Mouse (Mus musculus): ENCODE measurements at regions not wholly inside any gene's neighbourhood (a gene's known extent, or its start where the extent isn't known, plus 50 kb on each side); places are given as distances from the start of the nearest gene placed in this dataset.
"Not testable (repeated sequence)": the region's sequence is repeated elsewhere in the genome, so short reads cannot be mapped to it uniquely, and the experiment has no call there.

- Histone ChIP-seq H3K79me2 (ENCODE audit: control insufficient read depth, insufficient read depth) (no peaks in the 10 kb centered on the region), H3ac (ENCODE audit: control insufficient read depth, insufficient read length, low read depth) (no peak overlapping the region), H3K79me3 (ENCODE audit: low read depth) (no peaks in the 10 kb centered on the region), H3K36me3 (ENCODE audit: control insufficient read depth, insufficient read depth) (no peaks in the 10 kb centered on the region), H3K27me3 (ENCODE audit: control insufficient read depth, insufficient read depth, insufficient read length) (no peaks in the 10 kb centered on the region), H3K4me3 (ENCODE audit: insufficient read depth, poor library complexity, severe bottlenecking) (no peak overlapping the region)
- TF ChIP-seq FOSL1 (IDR thresholded peaks at IDR 0.05; ENCODE audit: insufficient read depth, low read length, poor library complexity, severe bottlenecking), result no peak
- no peak for TF ChIP-seq USF1 (IDR thresholded peaks at IDR 0.05; ENCODE audit: low read depth)
- no peak for TF ChIP-seq CTCF (IDR thresholded peaks at IDR 0.05; ENCODE audit: control insufficient read depth, insufficient read depth, insufficient read length)
- TF ChIP-seq MAX (IDR thresholded peaks at IDR 0.05), result no peak
- TF ChIP-seq MYOD1 (IDR thresholded peaks at IDR 0.05; ENCODE audit: control insufficient read depth, insufficient read length, low read depth), result no peak
- no peak for TF ChIP-seq CEBPB (IDR thresholded peaks at IDR 0.05; ENCODE audit: low read depth)
- no peak for TF ChIP-seq MYOG (IDR thresholded peaks at IDR 0.05; ENCODE audit: control insufficient read depth, extremely low read depth, insufficient read length)
These were observed 105.7 kb upstream of the Otx2 start for GRCm38 (mm10) chr14:48779327-48779726.

GRCm38 (mm10) chr14:48770832-48771231, 97.2 kb upstream of the Otx2 start:
- H3ac ChIP-seq (ENCODE audit: control insufficient read depth, insufficient read length, low read depth), result no peak overlapping the region
- no peak overlapping the region for H3K4me3 ChIP-seq (ENCODE audit: insufficient read depth, poor library complexity, severe bottlenecking)
- no peaks in the 10 kb centered on the region for H3K36me3 ChIP-seq (ENCODE audit: control insufficient read depth, insufficient read depth)
- H3K79me3 ChIP-seq (ENCODE audit: low read depth), result no peaks in the 10 kb centered on the region
- no peaks in the 10 kb centered on the region for H3K27me3 ChIP-seq (ENCODE audit: control insufficient read depth, insufficient read depth, insufficient read length)
- TF ChIP-seq CEBPB (IDR thresholded peaks at IDR 0.05; ENCODE audit: low read depth) (no peak), MYOG (IDR thresholded peaks at IDR 0.05; ENCODE audit: control insufficient read depth, extremely low read depth, insufficient read length) (no peak), CTCF (IDR thresholded peaks at IDR 0.05; ENCODE audit: control insufficient read depth, insufficient read depth, insufficient read length) (no peak), USF1 (IDR thresholded peaks at IDR 0.05; ENCODE audit: low read depth) (no peak), MYOD1 (IDR thresholded peaks at IDR 0.05; ENCODE audit: control insufficient read depth, insufficient read length, low read depth) (no peak), FOSL1 (IDR thresholded peaks at IDR 0.05; ENCODE audit: insufficient read depth, low read length, poor library complexity, severe bottlenecking) (no peak), MAX (IDR thresholded peaks at IDR 0.05) (no peak)
- no peaks in the 10 kb centered on the region for H3K79me2 ChIP-seq (ENCODE audit: control insufficient read depth, insufficient read depth)

- no peaks in the 10 kb centered on the region for H3K27me3 ChIP-seq (ENCODE audit: control insufficient read depth, insufficient read depth, insufficient read length)
- H3ac ChIP-seq (ENCODE audit: control insufficient read depth, insufficient read length, low read depth), result no peak overlapping the region
- no peak overlapping the region for H3K4me3 ChIP-seq (ENCODE audit: insufficient read depth, poor library complexity, severe bottlenecking)
- TF ChIP-seq MYOD1 (IDR thresholded peaks at IDR 0.05; ENCODE audit: control insufficient read depth, insufficient read length, low read depth) (no peak), CEBPB (IDR thresholded peaks at IDR 0.05; ENCODE audit: low read depth) (no peak)
- no peaks in the 10 kb centered on the region for H3K79me2 ChIP-seq (ENCODE audit: control insufficient read depth, insufficient read depth)
- no peaks in the 10 kb centered on the region for H3K36me3 ChIP-seq (ENCODE audit: control insufficient read depth, insufficient read depth)
- H3K79me3 ChIP-seq (ENCODE audit: low read depth), result no peaks in the 10 kb centered on the region
These were observed 89.1 kb upstream of the Otx2 start for GRCm38 (mm10) chr14:48762691-48763090.

- no peak overlapping the region for H3ac ChIP-seq (ENCODE audit: control insufficient read depth, insufficient read length, low read depth)
- H3K4me3 ChIP-seq (ENCODE audit: insufficient read depth, poor library complexity, severe bottlenecking), result no peak overlapping the region
- TF ChIP-seq FOSL1 (IDR thresholded peaks at IDR 0.05; ENCODE audit: insufficient read depth, low read length, poor library complexity, severe bottlenecking) (no peak), USF1 (IDR thresholded peaks at IDR 0.05; ENCODE audit: low read depth) (no peak), MYOD1 (IDR thresholded peaks at IDR 0.05; ENCODE audit: control insufficient read depth, insufficient read length, low read depth) (no peak), MAX (IDR thresholded peaks at IDR 0.05) (no peak)
- no peaks in the 10 kb centered on the region for H3K36me3 ChIP-seq (ENCODE audit: control insufficient read depth, insufficient read depth)
- no peaks in the 10 kb centered on the region for H3K79me2 ChIP-seq (ENCODE audit: control insufficient read depth, insufficient read depth)
- no peaks in the 10 kb centered on the region for H3K79me3 ChIP-seq (ENCODE audit: low read depth)
- H3K27me3 ChIP-seq (ENCODE audit: control insufficient read depth, insufficient read depth, insufficient read length), result no peaks in the 10 kb centered on the region
These were observed 87.5 kb upstream of the Otx2 start for GRCm38 (mm10) chr14:48761002-48761648.

GRCm38 (mm10) chr14:48755096-48755495, 81.5 kb upstream of the Otx2 start:
- not testable (repeated sequence) for H3K79me3 ChIP-seq (ENCODE audit: low read depth); H3K4me3 ChIP-seq (ENCODE audit: insufficient read depth, poor library complexity, severe bottlenecking); H3K36me3 ChIP-seq (ENCODE audit: control insufficient read depth, insufficient read depth); H3K79me2 ChIP-seq (ENCODE audit: control insufficient read depth, insufficient read depth); H3ac ChIP-seq (ENCODE audit: control insufficient read depth, insufficient read length, low read depth)
- peaks cover 17% of the 10 kb centered on the region for H3K27me3 ChIP-seq (ENCODE audit: control insufficient read depth, insufficient read depth, insufficient read length)

- Histone ChIP-seq H3K27me3 (ENCODE audit: control insufficient read depth, insufficient read depth, insufficient read length) (peaks cover 17% of the 10 kb centered on the region), H3K79me2 (ENCODE audit: control insufficient read depth, insufficient read depth) (no peaks in the 10 kb centered on the region), H3K4me3 (ENCODE audit: insufficient read depth, poor library complexity, severe bottlenecking) (no peak overlapping the region), H3ac (ENCODE audit: control insufficient read depth, insufficient read length, low read depth) (no peak overlapping the region), H3K36me3 (ENCODE audit: control insufficient read depth, insufficient read depth) (no peaks in the 10 kb centered on the region), H3K79me3 (ENCODE audit: low read depth) (no peaks in the 10 kb centered on the region)
- no peak for TF ChIP-seq MYOG (IDR thresholded peaks at IDR 0.05; ENCODE audit: control insufficient read depth, extremely low read depth, insufficient read length)
- TF ChIP-seq MAX (IDR thresholded peaks at IDR 0.05), result no peak
- no peak for TF ChIP-seq USF1 (IDR thresholded peaks at IDR 0.05; ENCODE audit: low read depth)
- TF ChIP-seq MYOD1 (IDR thresholded peaks at IDR 0.05; ENCODE audit: control insufficient read depth, insufficient read length, low read depth), result no peak
- TF ChIP-seq CEBPB (IDR thresholded peaks at IDR 0.05; ENCODE audit: low read depth), result no peak
- no peak for TF ChIP-seq CTCF (IDR thresholded peaks at IDR 0.05; ENCODE audit: control insufficient read depth, insufficient read depth, insufficient read length)
- no peak for TF ChIP-seq FOSL1 (IDR thresholded peaks at IDR 0.05; ENCODE audit: insufficient read depth, low read length, poor library complexity, severe bottlenecking)
These were observed 80.6 kb upstream of the Otx2 start for GRCm38 (mm10) chr14:48754080-48754720.
